Mouse (Mus musculus) kidney, adult 2 months (tissue): Measurements from ENCODE around the gene Ift43.

Source experiments
- CTCF ChIP-seq: fragments of 200-500 bp; conservative IDR thresholded peaks from 2 replicates; pipeline ENCODE4 v1.5.1; 2011; ENCODE audit warnings: low read depth, mild to moderate bottlenecking, control low read depth, low read length, moderate library complexity, mixed read lengths; ENCODE audit not compliant: insufficient read depth, insufficient read length
- POLR2A ChIP-seq: fragments of 200-500 bp; IDR thresholded peaks from one replicate; pipeline ENCODE4 v1.6.1; 2011; ENCODE audit warnings: low read depth, low read length, control low read depth

GRCm38 (mm10) chr12:86181879-86182278 lies 99.5 kb downstream of the Ift43 start:
- TF ChIP-seq CTCF, result no peak
- TF ChIP-seq POLR2A, result no peak
